Mouse (Mus musculus): ENCODE results near the gene Toporsl. TPM values are rescaled to one million over a fixed set of nuclear protein-coding genes. Genes with fewer than 3 reads are reported as not detected.

Toporsl gene
- not detected in 2 replicates for polyA plus RNA-seq (2015; fragmentation: Nextera tagmentation; extraction: Ambion mirVana)

DNA sequence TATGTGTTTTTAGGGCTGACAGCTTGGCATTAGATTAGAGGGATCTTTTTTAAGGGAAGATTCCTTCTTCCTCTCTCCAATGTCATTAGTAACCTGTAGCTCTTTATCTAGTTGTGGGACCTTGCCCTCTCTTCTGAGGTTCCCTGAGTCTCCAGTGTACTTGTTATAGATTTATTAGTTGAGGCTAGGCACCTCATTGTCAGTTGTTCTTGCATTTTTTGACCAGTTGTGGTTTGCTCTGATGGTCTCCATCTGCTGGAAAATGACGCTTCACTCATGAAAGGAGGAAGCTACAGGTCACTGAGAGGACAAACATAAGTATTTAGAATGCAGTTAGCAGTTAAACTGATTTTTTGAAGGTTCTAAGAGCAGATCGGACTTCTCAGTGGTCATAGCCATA is at the start of gene Toporsl:
TSS of gene Toporsl (plus strand) at position 348 of the 400 bp plus-strand sequence.
- Histone ChIP-seq H3K36me3 (no peaks in the 10 kb centered on the region), H3K27ac (replicated peaks) (no peak within 1 kb of the TSS), H3K4me1 (no peaks in the 10 kb centered on the region), H3K9me3 (replicated peaks) (no peaks in the 10 kb centered on the region), H3K4me3 (replicated peaks) (no peak within 1 kb of the TSS), H3K4me2 (replicated peaks) (no peak within 1 kb of the TSS), H3K27me3 (no peaks in the 10 kb centered on the region), H3K9ac (no peak within 1 kb of the TSS)
- no peak for ATAC-seq (ENCODE audit: insufficient number of reproducible peaks, low FRiP score, low TSS enrichment, low read depth)
- 60% methylated on average over 2 of the region's 2 CpGs for WGBS

DNA sequence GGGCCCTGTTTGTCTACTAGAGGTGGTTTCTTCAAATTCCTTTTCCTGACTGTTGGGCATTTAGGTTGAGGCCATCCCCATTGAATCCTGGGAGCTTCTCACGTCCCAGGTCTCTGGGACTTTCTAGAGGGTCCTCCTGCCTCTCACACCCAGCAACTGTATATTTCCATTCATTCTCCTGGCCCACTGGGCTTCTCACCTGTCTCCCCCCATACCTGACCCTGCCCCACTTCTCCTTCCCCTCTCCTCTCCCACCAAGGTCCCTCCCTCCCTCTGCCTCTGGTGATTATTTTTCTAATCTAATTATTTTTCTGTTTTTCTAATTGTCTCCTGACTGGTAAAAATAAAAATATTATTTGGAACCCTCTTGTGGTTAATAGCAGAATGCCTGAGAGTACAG is 38.4 kb upstream of the Toporsl start:
- Histone ChIP-seq H3K36me3 (no peaks in the 10 kb centered on the region), H3K4me2 (replicated peaks) (no peak overlapping the region), H3K27me3 (no peaks in the 10 kb centered on the region), H3K27ac (replicated peaks) (no peak overlapping the region), H3K4me3 (replicated peaks) (no peak overlapping the region), H3K9ac (no peak overlapping the region), H3K9me3 (replicated peaks) (no peaks in the 10 kb centered on the region), H3K4me1 (no peaks in the 10 kb centered on the region)
- ATAC-seq (ENCODE audit: insufficient number of reproducible peaks, low FRiP score, low TSS enrichment, low read depth), result no peak
- WGBS, result 62% methylated on average over 1 of the region's 1 CpGs

DNA sequence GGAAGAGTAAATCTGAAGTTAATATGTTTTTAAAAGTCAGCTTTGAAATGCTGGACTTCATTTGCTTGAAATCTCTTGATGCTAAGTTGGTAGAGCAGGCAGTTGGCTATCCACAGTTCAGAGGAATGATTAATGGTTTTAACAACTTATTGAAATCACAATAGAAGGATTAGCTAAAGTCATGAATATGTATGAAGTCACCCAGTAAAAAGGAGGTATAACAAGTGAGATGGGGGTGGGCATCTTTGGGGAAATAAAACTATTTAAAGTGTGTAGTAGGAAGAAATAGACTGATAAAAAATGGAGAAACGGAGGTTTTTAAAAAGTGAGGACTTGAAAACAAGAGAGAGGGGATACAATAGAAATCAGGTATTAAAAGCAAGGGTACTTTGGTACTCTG is 38.0 kb upstream of the Toporsl start:
- ATAC-seq (ENCODE audit: insufficient number of reproducible peaks, low FRiP score, low TSS enrichment, low read depth), result no peak
- H3K9me3 ChIP-seq (replicated peaks), result no peaks in the 10 kb centered on the region
- H3K27ac ChIP-seq (replicated peaks), result no peak overlapping the region
- H3K4me1 ChIP-seq, result no peaks in the 10 kb centered on the region
- H3K36me3 ChIP-seq, result no peaks in the 10 kb centered on the region
- no peak overlapping the region for H3K4me3 ChIP-seq (replicated peaks)
- no peak overlapping the region for H3K4me2 ChIP-seq (replicated peaks)
- H3K27me3 ChIP-seq, result no peaks in the 10 kb centered on the region
- WGBS, result 33% methylated on average over 1 of the region's 1 CpGs
- no peak overlapping the region for H3K9ac ChIP-seq

DNA sequence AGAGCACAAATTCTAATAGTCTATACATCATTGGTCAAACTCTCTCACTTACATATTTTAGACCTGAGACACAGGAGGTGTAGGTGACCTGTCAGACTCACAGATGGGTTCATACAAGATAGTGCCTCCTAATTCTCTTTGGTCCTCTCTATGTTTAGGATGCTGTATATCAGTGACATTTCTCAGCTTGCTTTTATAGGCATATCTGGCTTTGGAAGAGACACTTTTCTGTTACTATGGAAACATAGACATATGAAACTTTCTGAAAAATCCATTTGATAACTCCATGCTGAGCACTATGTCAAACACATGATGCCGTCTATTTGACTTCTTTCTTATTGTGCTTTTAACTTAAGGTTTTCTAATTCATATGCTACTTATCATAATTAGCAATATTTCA is 32.2 kb upstream of the Toporsl start:
- Histone ChIP-seq H3K36me3 (no peaks in the 10 kb centered on the region), H3K27ac (replicated peaks) (no peak overlapping the region), H3K9ac (no peak overlapping the region), H3K27me3 (no peaks in the 10 kb centered on the region), H3K4me1 (no peaks in the 10 kb centered on the region), H3K4me3 (replicated peaks) (no peak overlapping the region), H3K4me2 (replicated peaks) (no peak overlapping the region), H3K9me3 (replicated peaks) (no peaks in the 10 kb centered on the region)
- 88% methylated on average over 1 of the region's 1 CpGs for WGBS
- no peak for ATAC-seq (ENCODE audit: insufficient number of reproducible peaks, low FRiP score, low TSS enrichment, low read depth)

DNA sequence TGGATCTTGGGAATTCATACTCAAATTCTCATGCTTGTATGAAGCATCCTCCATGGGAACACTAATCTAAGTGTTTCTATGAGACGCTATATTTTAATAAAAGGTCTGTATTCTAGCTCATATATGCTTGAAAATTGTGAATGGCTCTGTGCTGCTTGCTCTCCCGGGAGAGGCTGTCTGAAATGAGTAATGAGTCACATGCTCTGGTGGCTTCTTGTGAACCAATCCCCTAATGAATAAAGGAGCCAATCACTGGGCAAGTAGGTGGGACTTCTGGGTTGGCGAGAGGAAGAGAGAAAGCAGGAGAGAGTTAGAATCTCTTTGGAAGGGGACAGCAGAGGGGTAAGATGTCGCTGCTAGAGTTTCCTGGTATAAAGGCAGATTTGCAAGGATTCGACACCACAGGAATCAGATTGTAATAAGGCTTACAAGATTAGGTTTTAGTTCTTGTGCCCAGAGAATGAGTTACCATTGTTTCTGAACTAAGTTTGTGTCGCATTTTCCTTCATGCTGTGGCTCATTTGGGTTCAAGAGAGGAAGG is 9.8 kb upstream of the Toporsl start:
- Histone ChIP-seq H3K27me3 (no peaks in the 10 kb centered on the region), H3K36me3 (no peaks in the 10 kb centered on the region), H3K4me3 (replicated peaks) (no peak overlapping the region), H3K9me3 (replicated peaks) (no peaks in the 10 kb centered on the region), H3K4me2 (replicated peaks) (no peak overlapping the region), H3K9ac (no peak overlapping the region), H3K4me1 (no peaks in the 10 kb centered on the region), H3K27ac (replicated peaks) (no peak overlapping the region)
- WGBS, result 67% methylated on average over 6 of the region's 6 CpGs
- ATAC-seq (ENCODE audit: insufficient number of reproducible peaks, low FRiP score, low TSS enrichment, low read depth), result no peak

DNA sequence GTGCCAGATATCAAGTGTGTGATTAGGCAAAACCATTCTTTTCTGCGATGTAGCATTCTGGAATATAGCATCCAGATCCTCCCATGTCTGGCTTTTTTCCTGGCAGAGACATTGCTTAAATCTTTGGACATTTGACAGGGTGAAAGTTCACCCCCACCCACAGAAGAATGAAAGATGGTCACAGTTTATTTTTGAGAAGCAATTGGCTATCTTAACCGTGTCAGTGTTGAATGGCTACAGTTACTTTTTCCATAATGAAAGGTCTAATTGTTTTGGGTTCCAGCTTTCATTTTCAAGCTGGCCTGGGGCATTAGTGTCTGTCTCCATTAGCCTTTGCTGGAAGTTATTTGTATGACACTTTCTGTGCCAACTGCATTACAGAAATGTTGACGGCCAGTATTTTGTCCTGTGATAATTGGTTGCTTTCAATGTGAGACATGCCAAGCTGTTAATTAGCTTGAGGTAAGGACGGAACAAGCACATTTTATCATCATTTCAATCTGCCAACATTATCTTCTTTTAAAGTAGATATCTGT is 2.2 kb upstream of the Toporsl start:
- Histone ChIP-seq H3K4me1 (no peaks in the 10 kb centered on the region), H3K9ac (no peak overlapping the region), H3K4me2 (replicated peaks) (no peak overlapping the region), H3K36me3 (no peaks in the 10 kb centered on the region), H3K27ac (replicated peaks) (no peak overlapping the region), H3K4me3 (replicated peaks) (no peak overlapping the region), H3K27me3 (no peaks in the 10 kb centered on the region), H3K9me3 (replicated peaks) (no peaks in the 10 kb centered on the region)
- WGBS, result 31% methylated on average over 4 of the region's 4 CpGs
- ATAC-seq (ENCODE audit: insufficient number of reproducible peaks, low FRiP score, low TSS enrichment, low read depth), result no peak

DNA sequence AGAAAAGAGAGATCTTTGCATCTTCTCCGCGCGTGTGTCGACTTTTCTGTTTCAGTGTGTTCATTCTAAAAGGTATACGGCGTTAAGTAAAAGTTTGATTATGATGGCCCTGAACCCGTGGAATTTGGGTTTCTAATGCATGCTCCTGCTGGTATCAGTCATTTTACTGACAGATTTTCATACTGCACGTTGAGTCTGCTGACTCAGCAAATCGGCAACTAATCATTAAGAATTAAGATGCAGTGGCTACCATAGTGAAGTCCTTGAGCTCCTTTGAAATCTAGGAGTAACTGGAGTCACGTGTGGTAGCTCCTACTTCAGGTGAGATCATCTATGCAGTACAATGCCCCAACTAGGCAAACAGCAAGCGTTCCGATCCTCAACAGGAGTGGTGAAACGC is 1.4 kb upstream of the Toporsl start:
- ATAC-seq (ENCODE audit: insufficient number of reproducible peaks, low FRiP score, low TSS enrichment, low read depth), result no peak
- no peak overlapping the region for H3K9ac ChIP-seq
- H3K27me3 ChIP-seq, result no peaks in the 10 kb centered on the region
- H3K9me3 ChIP-seq (replicated peaks), result no peaks in the 10 kb centered on the region
- no peak overlapping the region for H3K4me2 ChIP-seq (replicated peaks)
- WGBS, result 90% methylated on average over 13 of the region's 13 CpGs
- H3K4me3 ChIP-seq (replicated peaks), result no peak overlapping the region
- H3K27ac ChIP-seq (replicated peaks), result no peak overlapping the region
- no peaks in the 10 kb centered on the region for H3K4me1 ChIP-seq
- no peaks in the 10 kb centered on the region for H3K36me3 ChIP-seq

DNA sequence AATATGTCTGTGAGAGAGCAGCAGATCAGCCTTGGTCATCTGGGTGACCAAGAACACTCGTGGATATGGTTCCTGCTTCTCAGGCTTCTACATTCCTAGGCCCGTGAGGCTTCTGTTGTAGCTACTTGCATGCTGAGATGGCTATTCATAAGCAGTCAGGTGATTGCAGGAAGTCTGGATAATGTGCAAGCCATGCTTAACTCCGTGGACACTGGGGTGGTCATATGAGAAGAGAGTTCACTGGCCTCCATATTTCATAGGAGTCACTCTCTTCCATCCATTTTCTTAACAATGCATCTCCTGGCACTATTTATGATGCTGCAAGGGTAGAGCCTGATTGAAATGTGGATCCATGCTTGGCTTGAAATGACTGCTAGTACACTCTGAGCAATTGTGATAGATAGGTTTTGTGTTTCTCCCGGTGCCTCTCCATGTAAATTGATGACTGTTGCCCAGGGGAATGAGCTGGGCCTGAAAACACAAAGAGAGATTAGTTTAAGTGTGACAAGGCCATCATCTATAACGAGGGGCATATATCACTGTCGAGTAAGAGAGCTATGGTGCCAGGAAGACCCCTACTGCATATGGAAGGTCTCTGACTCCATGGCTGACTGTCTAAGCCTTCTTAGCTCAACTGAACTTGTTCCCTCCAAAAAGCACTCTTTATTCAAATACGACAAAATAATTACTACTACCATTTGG is 2.3 kb downstream of the Toporsl start:
- H3K9ac ChIP-seq, result no peak overlapping the region
- 61% methylated on average over 7 of the region's 7 CpGs for WGBS
- no peak overlapping the region for H3K4me2 ChIP-seq (replicated peaks)
- H3K27me3 ChIP-seq, result no peaks in the 10 kb centered on the region
- no peak for ATAC-seq (ENCODE audit: insufficient number of reproducible peaks, low FRiP score, low TSS enrichment, low read depth)
- H3K36me3 ChIP-seq, result no peaks in the 10 kb centered on the region
- no peaks in the 10 kb centered on the region for H3K9me3 ChIP-seq (replicated peaks)
- H3K4me3 ChIP-seq (replicated peaks), result no peak overlapping the region
- no peak overlapping the region for H3K27ac ChIP-seq (replicated peaks)
- H3K4me1 ChIP-seq, result no peaks in the 10 kb centered on the region

DNA sequence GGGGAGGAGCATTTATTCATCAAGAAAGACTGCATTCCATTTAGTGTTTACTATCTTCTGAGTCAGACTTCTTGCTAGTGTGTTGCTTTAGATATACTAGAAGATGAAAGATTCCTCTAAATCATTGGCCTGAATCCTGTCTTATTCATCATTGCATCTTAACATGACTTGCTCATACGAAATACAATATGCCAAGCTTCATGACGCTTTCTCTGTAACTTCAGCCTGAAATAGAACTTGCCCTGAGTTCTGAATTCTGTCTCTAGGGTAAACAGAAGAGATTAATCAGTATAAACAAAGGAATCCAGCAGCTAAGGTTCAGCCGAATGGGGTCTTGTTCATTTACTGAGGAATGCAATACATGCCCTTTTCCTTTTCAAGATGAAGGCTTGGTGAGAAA is 10.8 kb downstream of the Toporsl start:
- Histone ChIP-seq H3K36me3 (no peaks in the 10 kb centered on the region), H3K27me3 (no peaks in the 10 kb centered on the region), H3K4me3 (replicated peaks) (no peak overlapping the region), H3K9me3 (replicated peaks) (no peaks in the 10 kb centered on the region), H3K4me1 (no peaks in the 10 kb centered on the region), H3K9ac (no peak overlapping the region), H3K27ac (replicated peaks) (no peak overlapping the region), H3K4me2 (replicated peaks) (no peak overlapping the region)
- no peak for ATAC-seq (ENCODE audit: insufficient number of reproducible peaks, low FRiP score, low TSS enrichment, low read depth)
- WGBS, result 35% methylated on average over 3 of the region's 3 CpGs

DNA sequence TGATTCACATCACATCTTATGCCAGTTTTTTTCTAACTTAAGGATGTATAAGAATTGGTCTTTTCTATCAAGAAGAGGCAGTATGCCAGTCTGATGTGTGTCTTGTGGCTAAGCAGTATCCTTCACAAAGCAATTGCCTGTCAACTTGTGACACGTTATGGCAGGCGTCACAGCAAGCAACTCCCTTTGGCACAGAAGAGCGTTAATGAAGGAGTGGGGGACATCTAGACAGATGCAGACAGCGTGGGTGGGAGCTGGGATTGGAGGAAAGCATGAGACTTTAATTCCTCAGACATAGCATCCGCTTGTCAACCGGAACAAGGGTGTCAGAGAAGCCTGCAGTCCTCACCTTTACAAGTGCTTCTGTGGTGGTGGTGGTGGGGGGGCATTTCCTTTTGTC is 38.9 kb downstream of the Toporsl start:
- H3K27me3 ChIP-seq, result no peaks in the 10 kb centered on the region
- H3K36me3 ChIP-seq, result no peaks in the 10 kb centered on the region
- no peaks in the 10 kb centered on the region for H3K4me1 ChIP-seq
- no peak for ATAC-seq (ENCODE audit: insufficient number of reproducible peaks, low FRiP score, low TSS enrichment, low read depth)
- WGBS, result 72% methylated on average over 6 of the region's 6 CpGs
- H3K9me3 ChIP-seq (replicated peaks), result no peaks in the 10 kb centered on the region
- H3K27ac ChIP-seq (replicated peaks), result no peak overlapping the region
- H3K4me3 ChIP-seq (replicated peaks), result no peak overlapping the region
- H3K4me2 ChIP-seq (replicated peaks), result no peak overlapping the region
- no peak overlapping the region for H3K9ac ChIP-seq

DNA sequence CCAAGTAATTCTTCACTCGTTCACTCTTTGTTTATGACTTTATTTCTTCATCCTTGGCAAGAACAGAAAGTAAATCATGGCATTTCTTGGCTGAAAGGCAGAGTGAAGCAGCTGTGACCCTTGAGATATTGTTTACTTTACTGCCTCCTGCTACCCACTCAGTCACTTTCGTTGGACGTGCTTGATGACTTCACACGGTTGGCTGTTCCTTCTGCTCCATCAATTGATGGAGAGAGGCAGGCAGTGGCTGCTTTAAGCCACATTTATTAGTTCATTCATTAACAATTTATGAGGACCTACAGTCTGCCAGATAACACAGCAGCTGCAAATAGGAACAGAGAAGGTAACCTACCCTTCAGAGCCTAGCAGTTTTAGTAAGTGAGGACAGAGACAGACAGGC is 51.7 kb downstream of the Toporsl start:
- H3K9ac ChIP-seq, result no peak overlapping the region
- no peak overlapping the region for H3K4me2 ChIP-seq (replicated peaks)
- H3K4me1 ChIP-seq, result no peaks in the 10 kb centered on the region
- no peaks in the 10 kb centered on the region for H3K27me3 ChIP-seq
- no peak overlapping the region for H3K4me3 ChIP-seq (replicated peaks)
- WGBS, result 84% methylated on average over 4 of the region's 4 CpGs
- ATAC-seq (ENCODE audit: insufficient number of reproducible peaks, low FRiP score, low TSS enrichment, low read depth), result no peak
- H3K36me3 ChIP-seq, result no peaks in the 10 kb centered on the region
- no peaks in the 10 kb centered on the region for H3K9me3 ChIP-seq (replicated peaks)
- no peak overlapping the region for H3K27ac ChIP-seq (replicated peaks)

DNA sequence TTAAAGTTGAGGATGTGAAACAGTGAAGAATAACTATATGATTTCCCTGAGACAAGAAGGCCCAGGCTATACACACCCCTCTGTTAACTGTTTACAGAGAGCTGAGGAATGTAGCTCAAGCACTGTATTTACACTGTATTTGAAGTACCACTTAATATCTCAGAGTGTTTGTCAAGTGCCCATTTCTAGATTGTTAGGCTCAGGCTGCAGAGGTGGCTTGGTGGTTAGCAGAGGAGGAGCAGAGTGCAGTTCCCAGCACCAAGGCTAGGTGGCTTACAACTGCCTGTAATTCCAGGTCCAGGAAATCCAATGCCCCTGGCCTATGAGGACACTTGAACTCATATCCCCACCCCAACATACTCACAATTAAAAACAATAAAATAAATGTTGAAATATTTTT is 63.6 kb downstream of the Toporsl start:
- ATAC-seq (ENCODE audit: insufficient number of reproducible peaks, low FRiP score, low TSS enrichment, low read depth), result no peak
- no peaks in the 10 kb centered on the region for H3K4me1 ChIP-seq
- H3K4me3 ChIP-seq (replicated peaks), result no peak overlapping the region

More for the DNA sequence above, 63.6 kb downstream of the Toporsl start:
- Histone ChIP-seq H3K27me3 (no peaks in the 10 kb centered on the region), H3K27ac (replicated peaks) (no peak overlapping the region), H3K9me3 (replicated peaks) (no peaks in the 10 kb centered on the region), H3K4me2 (replicated peaks) (no peak overlapping the region), H3K36me3 (no peaks in the 10 kb centered on the region), H3K9ac (no peak overlapping the region)

Measured in embryonic facial prominence, embryonic 15.5 days (tissue).